Mouse (Mus musculus) gastrocnemius, postnatal 36 days (tissue): ENCODE data around the gene Nme4. TPM values are rescaled to one million over a fixed set of nuclear protein-coding genes. Genes with fewer than 3 reads are reported as not detected.

Experiments
- total RNA-seq, 2 experiments: library from RNA; stranded (reverse); gene quantifications; 2 replicates each; pipeline ENCODE4 v1.2.3; 2021

Gene Nme4
- total RNA-seq, 2 experiments from 2014 or later = 1.0 to 1.7 TPM

Other genes with a start within 250 kb of the Nme4 start
- gene Wdr90, start 234.1 kb downstream of the Nme4 start, total RNA-seq = 1 to 10 TPM in 1 of 2 experiments, under 1 TPM in 1; 0.39 to 1.6 TPM
- gene Mcrip2, start 226.8 kb downstream of the Nme4 start, total RNA-seq = 100 to 1,000 TPM in 1 of 2 experiments, 10 to 100 TPM in 1; 87.2 to 102 TPM
- gene Mettl26, start 220.5 kb downstream of the Nme4 start, total RNA-seq = 10 to 100 TPM; 28.9 to 32.2 TPM
- gene Wfikkn1, start 214.7 kb downstream of the Nme4 start, total RNA-seq = under 1 TPM; 0.59 to 0.69 TPM
- 10 to 100 TPM in 1 of 2 experiments, 1 to 10 TPM in 1; 8.5 to 10.8 TPM for gene Rab40c, start 175.9 kb downstream of the Nme4 start, total RNA-seq
- 10 to 100 TPM; 24.1 to 27.4 TPM for gene Pigq, start 150.7 kb downstream of the Nme4 start, total RNA-seq
- gene Nhlrc4, start 150.6 kb downstream of the Nme4 start, total RNA-seq = not detected
- gene A930017K11Rik, start 143.0 kb downstream of the Nme4 start, total RNA-seq = not detected
- 1 to 10 TPM; 5.4 to 6.5 TPM for gene Capn15, start 109.8 kb downstream of the Nme4 start, total RNA-seq
- 10 to 100 TPM; 57.9 to 61.5 TPM for gene Rab11fip3, start 26.0 kb downstream of the Nme4 start, total RNA-seq
- gene Decr2, start 5.3 kb downstream of the Nme4 start, total RNA-seq = 1 to 10 TPM; 2.3 to 2.8 TPM
- 1 to 10 TPM in 1 of 2 experiments, under 1 TPM in 1; 0.69 to 1.4 TPM for gene Tmem8, start 17.7 kb upstream of the Nme4 start, total RNA-seq
- 10 to 100 TPM; 55.9 to 60.6 TPM for gene Mrpl28, start 27.9 kb upstream of the Nme4 start, total RNA-seq
- 10 to 100 TPM; 13.0 to 14.7 TPM for gene Axin1, start 43.1 kb upstream of the Nme4 start, total RNA-seq
- not detected for gene Pdia2, start 103.5 kb upstream of the Nme4 start, total RNA-seq
- 1 to 10 TPM; 1.0 to 1.1 TPM for gene Rgs11, start 107.3 kb upstream of the Nme4 start, total RNA-seq
- gene Arhgdig, start 112.2 kb upstream of the Nme4 start, total RNA-seq = 1 to 10 TPM in 1 of 2 experiments, under 1 TPM in 1; 0.42 to 1.3 TPM
- gene Fam234a, start 148.6 kb upstream of the Nme4 start, total RNA-seq = 10 to 100 TPM; 65.5 to 66.9 TPM
- gene Luc7l, start 157.3 kb upstream of the Nme4 start, total RNA-seq = 10 to 100 TPM in 1 of 2 experiments, 1 to 10 TPM in 1; 9.9 to 10.8 TPM